Mouse (Mus musculus): ENCODE measurements around the gene Cep295. TPM values are rescaled to one million over a fixed set of nuclear protein-coding genes. Genes with fewer than 3 reads are reported as not detected.
"Not testable (repeated sequence)": the region's sequence is repeated elsewhere in the genome, so short reads cannot be mapped to it uniquely, and the experiment has no call there.

Gene Cep295
- polyA plus RNA-seq, 1 experiment, result 3.8 TPM

DNA sequence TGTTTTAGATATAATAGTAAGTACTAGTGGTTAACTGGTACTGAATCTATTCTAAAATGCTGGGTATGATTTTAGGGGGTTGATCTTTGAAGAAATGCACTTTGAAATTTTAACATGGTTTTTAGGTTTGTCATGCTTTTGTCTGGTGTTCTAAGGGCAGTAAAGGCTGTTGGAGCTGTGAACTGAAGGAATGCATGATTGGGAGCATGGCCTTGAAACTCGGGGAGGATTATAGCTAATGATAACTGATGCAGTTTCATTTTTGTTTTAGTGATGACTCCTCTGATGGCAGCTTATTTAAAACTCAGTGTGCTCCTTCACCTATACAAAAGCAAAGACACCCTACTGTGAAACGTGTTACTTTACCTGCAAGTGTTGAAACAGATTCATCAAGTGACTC is 49.3 kb downstream of the Cep295 start:
- Histone ChIP-seq H3K4me3 (ENCODE audit: extremely low read depth, insufficient read depth, insufficient read length) (no peak overlapping the region), H3K4me1 (ENCODE audit: control insufficient read depth, insufficient read depth, insufficient read length) (peaks cover 3% of the 10 kb centered on the region; the same call in 1 of the 2 replicates), H3K27ac (ENCODE audit: insufficient read depth, low read length) (no peak overlapping the region), H3K36me3 (ENCODE audit: control insufficient read depth, insufficient read depth, low read length) (peaks cover 23% of the 10 kb centered on the region), H3K27me3 (ENCODE audit: control insufficient read depth, insufficient read depth, low read length) (no peaks in the 10 kb centered on the region)
- TF ChIP-seq POLR2A (IDR thresholded peaks at IDR 0.05; ENCODE audit: low read depth, low read length), result no peak
- TF ChIP-seq CTCF (IDR thresholded peaks at IDR 0.05; ENCODE audit: extremely low read depth, insufficient read depth, insufficient read length, insufficient replicate concordance), result no peak
- 58% methylated on average over 2 of the region's 2 CpGs for WGBS
- DNase-seq (ENCODE audit: low read depth in 1 of 2, low spot score in 2 of 2), result no peak

DNA sequence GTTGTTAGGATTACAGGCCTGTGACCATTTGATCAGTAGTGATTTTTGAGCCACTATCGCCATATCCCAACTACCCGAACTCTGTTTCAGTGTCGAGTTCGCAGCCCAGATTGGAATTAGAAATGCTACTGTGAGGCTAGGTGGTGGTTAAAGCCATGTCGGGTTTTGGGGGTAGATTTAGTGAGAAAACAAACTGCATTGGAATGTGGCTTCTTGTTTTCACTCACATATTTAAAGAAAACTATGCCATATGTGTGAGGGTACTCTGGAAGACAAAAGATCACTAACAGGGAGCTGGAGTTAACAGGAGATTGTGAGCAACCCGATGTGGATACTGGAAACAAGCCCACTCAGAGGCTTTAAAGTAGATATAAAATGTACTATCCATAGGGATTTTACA is 50.3 kb downstream of the Cep295 start:
- Histone ChIP-seq H3K27ac (ENCODE audit: insufficient read depth, low read length) (no peak overlapping the region), H3K27me3 (ENCODE audit: control insufficient read depth, insufficient read depth, low read length) (no peaks in the 10 kb centered on the region), H3K4me3 (ENCODE audit: extremely low read depth, insufficient read depth, insufficient read length) (peak overlapping the region; percentile 12; the same call in 1 of the 2 replicates), H3K36me3 (ENCODE audit: control insufficient read depth, insufficient read depth, low read length) (peaks cover 18% of the 10 kb centered on the region), H3K4me1 (ENCODE audit: control insufficient read depth, insufficient read depth, insufficient read length) (peaks cover 3% of the 10 kb centered on the region; the same call in 1 of the 2 replicates)
- no peak for DNase-seq (ENCODE audit: low read depth in 1 of 2, low spot score in 2 of 2)
- WGBS, result 17% methylated on average over 6 of the region's 6 CpGs
- no peak for TF ChIP-seq CTCF (IDR thresholded peaks at IDR 0.05; ENCODE audit: extremely low read depth, insufficient read depth, insufficient read length, insufficient replicate concordance)
- TF ChIP-seq POLR2A (IDR thresholded peaks at IDR 0.05; ENCODE audit: low read depth, low read length), result no peak

DNA sequence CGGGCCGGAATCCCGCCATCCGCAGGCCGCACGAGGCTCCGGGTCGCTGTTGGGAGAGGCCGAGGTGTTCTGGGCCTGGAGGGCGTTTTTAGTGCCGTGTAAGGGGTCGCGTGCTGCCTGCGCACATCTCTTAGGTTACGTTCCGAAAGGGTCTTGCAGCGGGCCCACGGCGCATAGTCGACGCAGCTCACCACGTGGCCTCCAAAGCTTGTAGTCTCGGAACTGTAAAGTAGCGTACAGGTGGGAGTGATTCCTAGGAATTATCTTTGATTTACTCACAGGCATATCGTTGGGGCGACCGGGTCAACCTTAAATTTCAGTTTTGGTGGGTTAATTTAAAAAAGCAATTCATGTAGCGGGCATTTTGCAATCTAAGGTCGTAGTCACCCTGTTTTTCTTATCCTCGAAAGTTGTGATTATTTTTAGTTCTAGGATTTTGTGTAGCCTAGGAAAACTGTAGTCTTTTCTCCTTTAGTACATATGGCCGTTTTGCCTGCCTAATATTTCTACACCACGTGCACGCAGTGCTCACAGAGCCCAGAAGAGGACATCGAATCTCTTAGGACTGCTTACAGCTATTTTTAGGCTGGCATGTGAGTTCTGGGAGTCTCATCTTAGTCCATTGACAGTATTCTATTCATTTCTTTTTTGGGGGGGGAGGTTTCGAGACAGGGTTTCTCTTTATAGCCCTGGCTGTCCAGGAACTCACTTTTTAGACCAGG is 51.0 kb downstream of the Cep295 start, which contains the start of gene 4931406C07Rik:
Gene 4931406C07Rik, minus strand, starts transcription at position 51 of the 722 bp plus-strand sequence.
- Histone ChIP-seq H3K27ac (ENCODE audit: insufficient read depth, low read length) (peak within 1 kb of the TSS; percentile 78), H3K27me3 (ENCODE audit: control insufficient read depth, insufficient read depth, low read length) (no peaks in the 10 kb centered on the region), H3K36me3 (ENCODE audit: control insufficient read depth, insufficient read depth, low read length) (peaks cover 14% of the 10 kb centered on the region), H3K4me3 (ENCODE audit: extremely low read depth, insufficient read depth, insufficient read length) (peak within 1 kb of the TSS; percentile 80), H3K4me1 (ENCODE audit: control insufficient read depth, insufficient read depth, insufficient read length) (peaks cover 3% of the 10 kb centered on the region; the same call in 1 of the 2 replicates)
- no peak for DNase-seq (ENCODE audit: low read depth in 1 of 2, low spot score in 2 of 2)
- under 1% methylated on average over 35 of the region's 35 CpGs for WGBS
- TF ChIP-seq POLR2A (IDR thresholded peaks at IDR 0.05; ENCODE audit: low read depth, low read length) (no peak), CTCF (IDR thresholded peaks at IDR 0.05; ENCODE audit: extremely low read depth, insufficient read depth, insufficient read length, insufficient replicate concordance) (no peak)

DNA sequence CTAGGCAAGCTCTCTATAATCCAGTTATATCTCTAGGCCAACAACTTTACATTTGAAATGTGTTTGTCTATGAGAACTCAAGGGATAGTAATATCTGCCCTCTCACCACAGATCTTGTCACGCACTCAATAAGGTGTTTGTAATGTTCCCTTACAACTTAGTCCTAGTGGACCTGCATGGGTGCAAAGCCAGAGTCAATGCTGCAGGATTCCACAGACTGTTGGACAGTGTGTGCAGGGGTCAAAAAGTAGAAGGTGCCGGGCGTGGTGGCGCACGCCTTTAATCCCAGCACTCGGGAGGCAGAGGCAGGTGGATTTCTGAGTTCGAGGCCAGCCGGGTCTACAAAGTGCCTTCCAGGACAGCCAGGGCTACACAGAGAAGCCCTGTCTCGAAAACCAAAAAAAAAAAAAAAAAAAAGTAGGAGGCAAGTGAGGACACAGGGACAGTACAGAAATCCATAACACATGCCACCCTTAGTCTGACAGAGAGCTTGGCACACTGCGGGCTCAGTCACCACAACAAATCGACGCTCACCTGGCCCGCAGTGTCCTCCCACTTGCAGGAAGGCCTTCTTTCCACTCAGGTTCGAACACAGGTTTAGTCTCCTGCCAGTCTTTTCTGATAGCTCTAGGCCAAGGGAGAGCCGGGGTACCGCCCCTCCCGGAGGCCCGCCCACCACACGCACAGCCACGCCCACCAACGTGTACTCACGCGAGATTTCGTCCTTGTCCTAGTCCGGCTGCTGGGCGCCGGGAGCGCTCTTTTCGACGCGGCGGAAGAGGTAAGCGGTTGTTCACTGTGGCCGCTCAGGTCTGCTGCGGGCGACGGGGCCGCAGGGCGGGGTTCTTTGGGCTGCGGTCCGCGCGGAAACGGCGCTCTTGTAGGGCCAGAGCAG is 51.8 kb downstream of the Cep295 start, which contains the start of gene Taf1d:
Gene Taf1d, plus strand, starts transcription at position 712 of the 895 bp plus-strand sequence.
- TF ChIP-seq CTCF (IDR thresholded peaks at IDR 0.05; ENCODE audit: extremely low read depth, insufficient read depth, insufficient read length, insufficient replicate concordance), result no peak
- peak; percentile 82; the same call in 1 of the 2 replicates for TF ChIP-seq POLR2A (IDR thresholded peaks at IDR 0.05; ENCODE audit: low read depth, low read length)
- Histone ChIP-seq H3K36me3 (ENCODE audit: control insufficient read depth, insufficient read depth, low read length) (peaks cover 12% of the 10 kb centered on the region), H3K4me3 (ENCODE audit: extremely low read depth, insufficient read depth, insufficient read length) (peak within 1 kb of the TSS; percentile 80), H3K4me1 (ENCODE audit: control insufficient read depth, insufficient read depth, insufficient read length) (peaks cover 3% of the 10 kb centered on the region; the same call in 1 of the 2 replicates), H3K27me3 (ENCODE audit: control insufficient read depth, insufficient read depth, low read length) (no peaks in the 10 kb centered on the region), H3K27ac (ENCODE audit: insufficient read depth, low read length) (peak within 1 kb of the TSS; percentile 78)
- 9% methylated on average over 45 of the region's 45 CpGs for WGBS
- peak; percentile 88 to 96 for DNase-seq (ENCODE audit: low read depth in 1 of 2, low spot score in 2 of 2)

DNA sequence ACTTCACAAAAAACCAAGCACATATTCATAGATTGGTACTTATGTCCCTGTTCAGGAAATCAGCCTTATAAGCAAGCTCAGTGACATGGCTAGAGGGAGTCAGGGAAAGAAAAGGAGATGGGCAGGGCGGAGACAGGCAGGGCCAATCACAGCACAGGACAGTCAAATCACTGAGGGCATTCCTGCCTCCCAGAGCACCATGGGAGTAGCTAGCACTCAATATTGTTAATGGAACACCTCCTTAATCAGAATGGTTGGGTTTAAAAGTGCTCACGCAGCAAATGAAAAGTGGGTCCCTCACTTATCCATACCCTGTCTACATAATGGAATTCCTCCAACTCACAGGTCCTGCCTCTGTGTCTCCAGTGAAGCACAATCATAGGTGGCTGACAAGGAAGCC is 54.7 kb downstream of the Cep295 start:
- DNase-seq (ENCODE audit: low read depth in 1 of 2, low spot score in 2 of 2), result no peak
- Histone ChIP-seq H3K27ac (ENCODE audit: insufficient read depth, low read length) (no peak overlapping the region), H3K4me1 (ENCODE audit: control insufficient read depth, insufficient read depth, insufficient read length) (peaks cover 3% of the 10 kb centered on the region; the same call in 1 of the 2 replicates), H3K27me3 (ENCODE audit: control insufficient read depth, insufficient read depth, low read length) (no peaks in the 10 kb centered on the region), H3K36me3 (ENCODE audit: control insufficient read depth, insufficient read depth, low read length) (no peaks in the 10 kb centered on the region; the same call in 1 of the 2 replicates), H3K4me3 (ENCODE audit: extremely low read depth, insufficient read depth, insufficient read length) (no peak overlapping the region)
- TF ChIP-seq POLR2A (IDR thresholded peaks at IDR 0.05; ENCODE audit: low read depth, low read length), result no peak
- no peak for TF ChIP-seq CTCF (IDR thresholded peaks at IDR 0.05; ENCODE audit: extremely low read depth, insufficient read depth, insufficient read length, insufficient replicate concordance)
- WGBS, result 93% methylated on average over 2 of the region's 2 CpGs

DNA sequence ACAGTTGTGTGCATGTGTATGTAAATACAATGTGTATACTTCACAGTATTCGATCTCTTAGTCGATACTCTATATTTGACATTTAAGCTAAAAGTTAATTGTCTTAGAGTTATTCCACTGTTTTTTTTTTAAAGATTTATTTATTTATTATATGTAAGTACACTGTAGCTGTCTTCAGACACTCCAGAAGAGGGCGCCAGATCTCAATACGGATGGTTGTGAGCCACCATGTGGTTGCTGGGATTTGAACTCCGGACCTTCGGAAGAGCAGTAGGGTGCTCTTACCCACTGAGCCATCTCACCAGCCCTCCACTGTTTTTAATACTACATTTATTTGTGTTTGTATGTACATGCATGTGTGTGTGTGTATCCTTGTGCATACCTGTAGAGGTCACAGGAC is 55.6 kb downstream of the Cep295 start:
- WGBS, result 83% methylated on average over 6 of the region's 6 CpGs
- not testable (repeated sequence) for H3K4me3 ChIP-seq (ENCODE audit: extremely low read depth, insufficient read depth, insufficient read length); DNase-seq (ENCODE audit: low read depth in 1 of 2, low spot score in 2 of 2); H3K27me3 ChIP-seq (ENCODE audit: control insufficient read depth, insufficient read depth, low read length); H3K36me3 ChIP-seq (ENCODE audit: control insufficient read depth, insufficient read depth, low read length); H3K27ac ChIP-seq (ENCODE audit: insufficient read depth, low read length); H3K4me1 ChIP-seq (ENCODE audit: control insufficient read depth, insufficient read depth, insufficient read length)
